Comparison of ENCODE assay signal across 8 mouse cellular contexts in genomic region chr5:115192828-115193195, GRCm38 (mm10). TPM values are rescaled to one million over a fixed set of nuclear protein-coding genes. Genes with fewer than 3 reads are reported as not detected.
DNase-seq lines count a peak whose midpoint lies in the region; ATAC-seq and TF ChIP-seq lines count a peak whose summit lies in the region.

No protein-coding gene starts in this region.

- H3K4me2 ChIP-seq in heart, embryonic 16.5 days (ENCODE audit: low read depth, low read length) = peak overlapping the region; percentile 92; the same call in 1 of the 2 replicates
- peak overlapping the region; percentile 100 for H3K4me2 ChIP-seq in embryonic facial prominence, embryonic 11.5 days (ENCODE audit: low read depth, low read length)
- H3K4me2 ChIP-seq in hindbrain, embryonic 16.5 days (ENCODE audit: low read length) = peak overlapping the region; percentile 99
- peak overlapping the region; percentile 99 for H3K4me2 ChIP-seq in midbrain, postnatal 0 days (ENCODE audit: low read depth, low read length, poor library complexity, severe bottlenecking)

- no peak for TF ChIP-seq CTCF in midbrain, postnatal 0 days (IDR thresholded peaks at IDR 0.05)

- no peak overlapping the region for H3K9ac ChIP-seq in heart, embryonic 16.5 days (ENCODE audit: low read length)
- H3K9ac ChIP-seq in embryonic facial prominence, embryonic 11.5 days (replicated peaks; ENCODE audit: low read length) = no peak overlapping the region
- H3K9ac ChIP-seq in hindbrain, embryonic 16.5 days (ENCODE audit: low read depth, low read length) = peak overlapping the region; percentile 81
- H3K9ac ChIP-seq in midbrain, postnatal 0 days (replicated peaks; ENCODE audit: low read length, poor library complexity, severe bottlenecking) = peak overlapping the region; percentile 87; the same call in 1 of the 2 replicates

- H3K4me1 ChIP-seq in heart, embryonic 16.5 days (ENCODE audit: control insufficient read depth, insufficient read depth, low read length) = peaks cover 16% of the 10 kb centered on the region
- peaks cover 10% of the 10 kb centered on the region for H3K4me1 ChIP-seq in embryonic facial prominence, embryonic 11.5 days (ENCODE audit: control insufficient read depth, insufficient read depth, low read length)
- peaks cover 28% of the 10 kb centered on the region for H3K4me1 ChIP-seq in hindbrain, embryonic 16.5 days (ENCODE audit: control insufficient read depth, insufficient read depth, low read depth, low read length)
- peaks cover 7% of the 10 kb centered on the region for H3K4me1 ChIP-seq in midbrain, postnatal 0 days (ENCODE audit: insufficient read depth, low read length)

- H3K36me3 ChIP-seq in heart, embryonic 16.5 days (ENCODE audit: control insufficient read depth, insufficient read depth) = no peaks in the 10 kb centered on the region
- no peaks in the 10 kb centered on the region for H3K36me3 ChIP-seq in embryonic facial prominence, embryonic 11.5 days (replicated peaks; ENCODE audit: control insufficient read depth, insufficient read depth, low read depth, low read length)
- H3K36me3 ChIP-seq in hindbrain, embryonic 16.5 days (ENCODE audit: control insufficient read depth, insufficient read depth, low read length) = no peaks in the 10 kb centered on the region
- H3K36me3 ChIP-seq in midbrain, postnatal 0 days (ENCODE audit: insufficient read depth, low read length) = no peaks in the 10 kb centered on the region

- H3K9me3 ChIP-seq in heart, embryonic 16.5 days (replicated peaks; ENCODE audit: control insufficient read depth, low read length) = no peaks in the 10 kb centered on the region
- no peaks in the 10 kb centered on the region for H3K9me3 ChIP-seq in embryonic facial prominence, embryonic 11.5 days (replicated peaks; ENCODE audit: control insufficient read depth, low read length)
- no peaks in the 10 kb centered on the region for H3K9me3 ChIP-seq in hindbrain, embryonic 16.5 days (ENCODE audit: control insufficient read depth, low read length)
- H3K9me3 ChIP-seq in midbrain, postnatal 0 days (ENCODE audit: low read length) = no peaks in the 10 kb centered on the region

- H3K27me3 ChIP-seq in heart, embryonic 16.5 days (ENCODE audit: control insufficient read depth, insufficient read depth, low read length) = peaks cover 55% of the 10 kb centered on the region
- peaks cover 41% of the 10 kb centered on the region for H3K27me3 ChIP-seq in embryonic facial prominence, embryonic 11.5 days (ENCODE audit: control insufficient read depth, insufficient read depth, low read length)
- peaks cover 20% of the 10 kb centered on the region for H3K27me3 ChIP-seq in hindbrain, embryonic 16.5 days (replicated peaks; ENCODE audit: control insufficient read depth, insufficient read depth, low read length)
- H3K27me3 ChIP-seq in midbrain, postnatal 0 days (ENCODE audit: insufficient read depth, low read length) = peaks cover 24% of the 10 kb centered on the region

- no peak for ATAC-seq in heart, embryonic 16.5 days (replicated peaks; ENCODE audit: extremely low read depth, insufficient read depth, low FRiP score)
- ATAC-seq in embryonic facial prominence, embryonic 11.5 days (replicated peaks; ENCODE audit: insufficient number of reproducible peaks, low FRiP score, low TSS enrichment, low read depth) = no peak
- ATAC-seq in hindbrain, embryonic 16.5 days = no peak
- no peak for ATAC-seq in midbrain, postnatal 0 days (ENCODE audit: low FRiP score)

- intact Hi-C loops in heart, postnatal 14 days (cut with DNase I) = no loop called here

- 16% methylated on average over 7 of the region's 7 CpGs for WGBS in heart, embryonic 16.5 days
- WGBS in embryonic facial prominence, embryonic 11.5 days = 12% methylated on average over 7 of the region's 7 CpGs
- WGBS in hindbrain, embryonic 16.5 days = 9% methylated on average over 7 of the region's 7 CpGs
- WGBS in midbrain, postnatal 0 days = 15% methylated on average over 7 of the region's 7 CpGs

- no peak overlapping the region for H3K27ac ChIP-seq in heart, embryonic 16.5 days (ENCODE audit: low read length)
- H3K27ac ChIP-seq in embryonic facial prominence, embryonic 11.5 days (replicated peaks; ENCODE audit: low read depth, low read length) = no peak overlapping the region
- no peak overlapping the region for H3K27ac ChIP-seq in hindbrain, embryonic 16.5 days (ENCODE audit: low read depth, low read length)
- no peak overlapping the region for H3K27ac ChIP-seq in midbrain, postnatal 0 days (ENCODE audit: low read depth, low read length)

- peak overlapping the region; percentile 57 for H3K4me3 ChIP-seq in heart, embryonic 16.5 days (ENCODE audit: low read length)
- peak overlapping the region; percentile 55 for H3K4me3 ChIP-seq in embryonic facial prominence, embryonic 11.5 days (ENCODE audit: low read depth, low read length)
- peak overlapping the region; percentile 66 for H3K4me3 ChIP-seq in hindbrain, embryonic 16.5 days (ENCODE audit: low read length)
- peak overlapping the region; percentile 66 for H3K4me3 ChIP-seq in midbrain, postnatal 0 days (ENCODE audit: low read depth, low read length)

- no peak for DNase-seq in heart, postnatal 14 days
- DNase-seq in embryonic facial prominence, embryonic 11.5 days (ENCODE audit: low spot score) = no peak
- no peak for DNase-seq in midbrain, postnatal 0 days (ENCODE audit: low spot score)
- DNase-seq in spleen, adult 18-20 months = no peak
- DNase-seq in yolk sac, embryonic 10.5 days (ENCODE audit: low spot score) = no peak
- DNase-seq in kidney, postnatal 10 days = no peak

RNA-seq across cellular contexts. Expression of gene Cabp1, which starts 1.4 kb away (rescaled TPM):
- polyA plus RNA-seq in heart, embryonic 16.5 days (2015; fragmentation: Nextera tagmentation; extraction: Ambion mirVana) = 0.51 and 1.1 TPM in 2 replicates
- total RNA-seq in heart, postnatal 14 days (2021) = 1 to 10 TPM; 3.5 to 4.0 TPM
- 2.4 and 2.7 TPM in 2 replicates for polyA plus RNA-seq in embryonic facial prominence, embryonic 11.5 days (2014; fragmentation: Nextera tagmentation; extraction: Ambion mirVana)
- polyA plus RNA-seq in hindbrain, embryonic 16.5 days (2015; fragmentation: Nextera tagmentation; extraction: Ambion mirVana) = 6.5 and 11.6 TPM in 2 replicates
- total RNA-seq in midbrain, postnatal 0 days (2014; rRNA removed) = 15.5 and 29.8 TPM in 2 replicates
- 11.1 and 12.7 TPM in 2 replicates for polyA plus RNA-seq in midbrain, postnatal 0 days (2015; fragmentation: Nextera tagmentation; extraction: Ambion mirVana)

RNA-seq across cellular contexts. Expression of gene Mlec, which starts 34.8 kb away (rescaled TPM):
- polyA plus RNA-seq in heart, embryonic 16.5 days (2015; fragmentation: Nextera tagmentation; extraction: Ambion mirVana) = 50.7 and 55.8 TPM in 2 replicates
- 10 to 100 TPM; 70.0 to 77.1 TPM for total RNA-seq in heart, postnatal 14 days (2021)
- polyA plus RNA-seq in embryonic facial prominence, embryonic 11.5 days (2014; fragmentation: Nextera tagmentation; extraction: Ambion mirVana) = 36.6 and 37.5 TPM in 2 replicates
- 23.8 and 31.5 TPM in 2 replicates for polyA plus RNA-seq in hindbrain, embryonic 16.5 days (2015; fragmentation: Nextera tagmentation; extraction: Ambion mirVana)
- total RNA-seq in midbrain, postnatal 0 days (2014; rRNA removed) = 61.7 and 64.6 TPM in 2 replicates
- polyA plus RNA-seq in midbrain, postnatal 0 days (2015; fragmentation: Nextera tagmentation; extraction: Ambion mirVana) = 11.4 and 16.2 TPM in 2 replicates

RNA-seq across cellular contexts. Expression of gene Pop5, which starts 42.8 kb away (rescaled TPM):
- polyA plus RNA-seq in heart, embryonic 16.5 days (2015; fragmentation: Nextera tagmentation; extraction: Ambion mirVana) = 70.5 and 76.5 TPM in 2 replicates
- total RNA-seq in heart, postnatal 14 days (2021) = 10 to 100 TPM; 27.6 to 29.8 TPM
- polyA plus RNA-seq in embryonic facial prominence, embryonic 11.5 days (2014; fragmentation: Nextera tagmentation; extraction: Ambion mirVana) = 101 and 108 TPM in 2 replicates
- polyA plus RNA-seq in hindbrain, embryonic 16.5 days (2015; fragmentation: Nextera tagmentation; extraction: Ambion mirVana) = 106 and 107 TPM in 2 replicates
- 33.2 and 41.5 TPM in 2 replicates for total RNA-seq in midbrain, postnatal 0 days (2014; rRNA removed)
- 95.5 and 101 TPM in 2 replicates for polyA plus RNA-seq in midbrain, postnatal 0 days (2015; fragmentation: Nextera tagmentation; extraction: Ambion mirVana)

RNA-seq across cellular contexts. Expression of gene Unc119b, which starts 58.0 kb away (rescaled TPM):
- polyA plus RNA-seq in heart, embryonic 16.5 days (2015; fragmentation: Nextera tagmentation; extraction: Ambion mirVana) = 20.7 and 22.6 TPM in 2 replicates
- 10 to 100 TPM; 24.7 to 25.8 TPM for total RNA-seq in heart, postnatal 14 days (2021)
- polyA plus RNA-seq in embryonic facial prominence, embryonic 11.5 days (2014; fragmentation: Nextera tagmentation; extraction: Ambion mirVana) = 49.6 and 53.0 TPM in 2 replicates
- polyA plus RNA-seq in hindbrain, embryonic 16.5 days (2015; fragmentation: Nextera tagmentation; extraction: Ambion mirVana) = 31.5 and 36.8 TPM in 2 replicates
- total RNA-seq in midbrain, postnatal 0 days (2014; rRNA removed) = 28.4 and 30.0 TPM in 2 replicates
- polyA plus RNA-seq in midbrain, postnatal 0 days (2015; fragmentation: Nextera tagmentation; extraction: Ambion mirVana) = 16.9 and 18.4 TPM in 2 replicates

Comparison
In these comparisons a context has a peak if more than half of its experiments do, and no peak if none do; other contexts are left out.
1. H3K9ac ChIP-seq: peak in hindbrain, embryonic 16.5 days (single experiment) and midbrain, postnatal 0 days (single experiment); none in heart, embryonic 16.5 days (single experiment) and embryonic facial prominence, embryonic 11.5 days (single experiment).
2. Peak in every context shown above with its lines, with median percentiles within 50 percentile points of each other: H3K4me2 ChIP-seq and H3K4me3 ChIP-seq.